Mouse (Mus musculus) MEL (cell line): ENCODE results near the gene Adprhl2.

ENCODE experiments used
- CTCF ChIP-seq, 3 experiments: IDR thresholded peaks in 2 of 3; conservative IDR thresholded peaks in 1 of 3; 2 replicates each; pipeline ENCODE4 v1.5.1; 2011 to 2012; ENCODE audit warnings: low read length in 3 of 3, low read depth in 2 of 3, mild to moderate bottlenecking in 2 of 3, improper control_type of control experiment in 1 of 3, inconsistent platforms in 1 of 3, mixed read lengths in 1 of 3, moderate library complexity in 1 of 3; ENCODE audit not compliant: control insufficient read depth in 1 of 3, insufficient read depth in 1 of 3, poor library complexity in 1 of 3, severe bottlenecking in 1 of 3
- GATA1 ChIP-seq: IDR thresholded peaks from 2 replicates; pipeline ENCODE4 v1.6.1; 2011; ENCODE audit warnings: low read depth, low read length, improper control_type of control experiment
- JUND ChIP-seq: IDR thresholded peaks from 2 replicates; pipeline ENCODE4 v1.6.1; 2011; ENCODE audit warnings: low read depth, mild to moderate bottlenecking, improper control_type of control experiment, low read length
- MAFK ChIP-seq: IDR thresholded peaks from 2 replicates; pipeline ENCODE4 v1.6.1; 2011; ENCODE audit warnings: low read depth, mild to moderate bottlenecking, low read length, improper control_type of control experiment, borderline replicate concordance
- MXI1 ChIP-seq: IDR thresholded peaks from 2 replicates; pipeline ENCODE4 v1.6.1; 2011; ENCODE audit warnings: mild to moderate bottlenecking, low read depth, low read length, improper control_type of control experiment
- SIN3A ChIP-seq: IDR thresholded peaks from 2 replicates; pipeline ENCODE4 v1.6.1; 2012; ENCODE audit warnings: low read length, improper control_type of control experiment, inconsistent platforms
- SMC3 ChIP-seq: IDR thresholded peaks from 2 replicates; pipeline ENCODE4 v1.6.1; 2011; ENCODE audit warnings: low read depth, low read length, improper control_type of control experiment
- ZMIZ1 ChIP-seq: IDR thresholded peaks from 2 replicates; pipeline ENCODE4 v1.6.1; 2012; ENCODE audit warnings: low read depth, mild to moderate bottlenecking, inconsistent platforms, low read length, improper control_type of control experiment, moderate library complexity
- ZNF384 ChIP-seq: IDR thresholded peaks from 2 replicates; pipeline ENCODE4 v1.6.1; 2012; ENCODE audit warnings: low read depth, mild to moderate bottlenecking, inconsistent platforms, low read length, improper control_type of control experiment

DNA sequence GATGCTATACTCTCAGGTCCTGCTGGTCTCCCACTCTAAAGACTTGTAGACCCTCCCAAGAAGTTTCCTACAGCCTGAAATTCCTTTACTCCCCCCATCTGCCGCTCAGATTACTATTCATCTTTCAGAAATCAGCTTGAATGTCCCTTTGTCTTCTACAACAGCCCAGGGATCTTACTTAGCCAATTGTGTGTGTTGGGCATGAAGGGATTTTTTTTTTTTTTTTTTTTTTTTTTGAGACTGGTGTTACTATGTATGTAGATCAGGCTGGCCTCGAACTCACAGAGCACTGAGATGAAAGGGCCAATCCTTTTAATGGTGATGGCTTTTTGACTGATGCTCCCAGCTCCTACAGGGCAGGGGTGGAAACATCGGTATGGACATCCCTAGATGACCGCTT, 25.6 kb downstream of the Adprhl2 start:
- TF ChIP-seq CTCF (IDR thresholded peaks at IDR 0.05 in 2 of 3, conservative IDR thresholded peaks at IDR 0.05 in 1 of 3; ENCODE audit: control insufficient read depth in 1 of 3, insufficient read depth in 1 of 3, low read depth in 2 of 3, low read length in 3 of 3, poor library complexity in 1 of 3, severe bottlenecking in 1 of 3): no peak
- TF ChIP-seq ZMIZ1: no peak
- no peak for TF ChIP-seq JUND
- TF ChIP-seq MXI1: no peak
- no peak for TF ChIP-seq SIN3A
- TF ChIP-seq MAFK: no peak
- TF ChIP-seq ZNF384: peak; percentile 71
- no peak for TF ChIP-seq SMC3
- no peak for TF ChIP-seq GATA1
